In the genomic region with DNA sequence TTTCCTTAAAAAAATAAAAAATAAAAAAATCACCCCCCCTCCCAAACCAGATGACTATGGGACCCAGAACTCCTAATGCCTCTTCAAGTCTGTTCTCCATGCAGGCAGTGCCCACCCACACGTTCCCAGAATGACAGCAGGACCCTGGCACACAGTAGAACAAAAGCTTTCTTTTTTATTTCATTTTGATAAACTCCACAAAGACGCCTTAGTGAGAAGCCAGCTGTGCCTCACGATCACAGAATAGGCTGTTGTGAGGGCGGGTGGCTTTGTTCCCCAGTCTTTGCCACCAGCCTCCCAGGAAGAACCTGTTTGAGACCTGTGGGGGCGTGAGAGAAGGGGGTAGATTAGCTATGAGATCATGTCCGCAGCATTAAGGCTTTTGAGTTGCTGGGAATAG, we compare ENCODE assay signal across 10 mouse cellular contexts. TPM values are rescaled to one million over a fixed set of nuclear protein-coding genes. Genes with fewer than 3 reads are reported as not detected.
DNase-seq lines count a peak whose midpoint lies in the region; ATAC-seq and TF ChIP-seq lines count a peak whose summit lies in the region.
"Had no signal": no experiment of that assay in that cellular context is flagged by ENCODE, and none has a peak within 500 bp of the region (broad histone marks: within the 10 kb centered on the region; RNA-seq: fewer than 3 reads in every experiment).

No protein-coding gene starts in this region.

- peaks cover 22 to 54% of the 10 kb centered on the region in 2 experiments for H3K4me1 ChIP-seq in heart, embryonic 14.5 days (ENCODE audit: control insufficient read depth in 2 of 2, insufficient read depth in 2 of 2, low read length in 2 of 2)
- peaks cover 36 to 71% of the 10 kb centered on the region in 2 experiments for H3K4me1 ChIP-seq in CH12.LX (ENCODE audit: control insufficient read depth in 1 of 2, insufficient read depth in 2 of 2)
- H3K4me1 ChIP-seq in forebrain, postnatal 0 days (ENCODE audit: insufficient read depth): peaks cover 25% of the 10 kb centered on the region
- peaks cover 10 to 25% of the 10 kb centered on the region in 2 experiments for H3K4me1 ChIP-seq in liver, embryonic 14.5 days (replicated peaks; ENCODE audit: control insufficient read depth in 2 of 2, insufficient read depth in 2 of 2, low read length in 1 of 2)

- dilution Hi-C loops in CH12.LX (cut with MboI; ENCODE audit: extremely low pct_ligation_motif_present, extremely low pct_unique_long_range_greater_than_20kb, low sequenced_read_pairs): no loop called here

- peak overlapping the region in 1 of 2 experiments; percentile 94; a peak in 1 of 4 replicates for H3K27ac ChIP-seq in heart, embryonic 14.5 days (replicated peaks in 1 of 2; ENCODE audit: control insufficient read depth in 1 of 2, insufficient read depth in 1 of 2, low read depth in 2 of 2, low read length in 2 of 2)
- H3K27ac ChIP-seq in CH12.LX (ENCODE audit: insufficient read depth, low read depth): no peak overlapping the region
- no peak overlapping the region for H3K27ac ChIP-seq in forebrain, postnatal 0 days (ENCODE audit: low read depth, low read length)
- no peak overlapping the region for H3K27ac ChIP-seq in liver, embryonic 14.5 days

- H3K9me3 ChIP-seq in heart, embryonic 14.5 days (ENCODE audit: control insufficient read depth, low read length): no peaks in the 10 kb centered on the region
- no peaks in the 10 kb centered on the region for H3K9me3 ChIP-seq in CH12.LX (replicated peaks; ENCODE audit: low read length)
- H3K9me3 ChIP-seq in forebrain, postnatal 0 days (ENCODE audit: low read length): no peaks in the 10 kb centered on the region
- no peaks in the 10 kb centered on the region for H3K9me3 ChIP-seq in liver, embryonic 14.5 days (ENCODE audit: control insufficient read depth, low read length)
- H3K9me3 ChIP-seq: megakaryocyte, embryonic 14.5 days had no signal

- peaks cover 54% of the 10 kb centered on the region for H3K36me3 ChIP-seq in heart, embryonic 14.5 days (ENCODE audit: control insufficient read depth, insufficient read depth, low read length)
- peaks cover 31 to 59% of the 10 kb centered on the region in 2 experiments for H3K36me3 ChIP-seq in CH12.LX (replicated peaks in 1 of 2; ENCODE audit: control insufficient read depth in 1 of 2, insufficient read depth in 1 of 2, low read length in 1 of 2)
- H3K36me3 ChIP-seq in forebrain, postnatal 0 days (ENCODE audit: insufficient read depth): peaks cover 18% of the 10 kb centered on the region
- H3K36me3 ChIP-seq in liver, embryonic 14.5 days (replicated peaks; ENCODE audit: control insufficient read depth, insufficient read depth, low read depth): peaks cover 3% of the 10 kb centered on the region

- H3K27me3 ChIP-seq in heart, embryonic 14.5 days (ENCODE audit: control insufficient read depth, insufficient read depth, low read length): no peaks in the 10 kb centered on the region
- no peaks in the 10 kb centered on the region for H3K27me3 ChIP-seq in CH12.LX (replicated peaks)
- no peaks in the 10 kb centered on the region for H3K27me3 ChIP-seq in forebrain, postnatal 0 days (ENCODE audit: insufficient read depth, low read length)
- H3K27me3 ChIP-seq in liver, embryonic 14.5 days (ENCODE audit: control insufficient read depth, insufficient read depth, low read length): no peaks in the 10 kb centered on the region

- H3K9ac ChIP-seq in heart, embryonic 14.5 days (ENCODE audit: low read length): peak overlapping the region; percentile 98; the same call in 1 of the 2 replicates
- H3K9ac ChIP-seq in CH12.LX (ENCODE audit: insufficient read depth, low read depth): peak overlapping the region; percentile 7; the same call in 1 of the 2 replicates
- H3K9ac ChIP-seq in forebrain, postnatal 0 days: no peak overlapping the region
- H3K9ac ChIP-seq in liver, embryonic 14.5 days (replicated peaks): no peak overlapping the region

- TF ChIP-seq POLR2A in CH12.LX (IDR thresholded peaks at IDR 0.05; ENCODE audit: low read depth, low read length): no peak

- peak overlapping the region; percentile 14 to 99; a peak in 3 of 4 replicates for H3K4me3 ChIP-seq in heart, embryonic 14.5 days (ENCODE audit: control insufficient read depth in 1 of 2, insufficient read depth in 1 of 2, low read depth in 1 of 2, low read length in 2 of 2)
- peak overlapping the region in 1 of 3 experiments; percentile 2 for H3K4me3 ChIP-seq in CH12.LX (replicated peaks in 1 of 3; ENCODE audit: low read depth in 2 of 3, low read length in 2 of 3, poor library complexity in 1 of 3)
- H3K4me3 ChIP-seq in forebrain, postnatal 0 days (ENCODE audit: low read depth, low read length): no peak overlapping the region
- no peak overlapping the region for H3K4me3 ChIP-seq in liver, embryonic 14.5 days (ENCODE audit: insufficient read depth in 1 of 2, low read depth in 2 of 2, low read length in 2 of 2)
- H3K4me3 ChIP-seq: erythroblast, embryonic 14.5 days had no signal

- no peak for ATAC-seq in heart, embryonic 14.5 days (ENCODE audit: insufficient number of reproducible peaks, insufficient read depth, low FRiP score, low read depth)
- no peak for ATAC-seq in forebrain, postnatal 0 days
- no peak for ATAC-seq in liver, embryonic 14.5 days (ENCODE audit: insufficient read depth)
- no peak for ATAC-seq in monocyte, adult 5-6 weeks (replicated peaks; ENCODE audit: insufficient number of reproducible peaks, low FRiP score, low TSS enrichment, poor library complexity, severe bottlenecking)

- TF ChIP-seq RAD21 in CH12.LX (IDR thresholded peaks at IDR 0.05; ENCODE audit: low read depth, low read length): no peak

- 27% methylated on average over 6 of the region's 6 CpGs for WGBS in heart, embryonic 14.5 days
- WGBS in forebrain, postnatal 0 days: 40% methylated on average over 6 of the region's 6 CpGs
- WGBS in liver, embryonic 14.5 days (ENCODE audit: insufficient replicate concordance): 62% methylated on average over 6 of the region's 6 CpGs

- TF ChIP-seq EP300 in CH12.LX (IDR thresholded peaks at IDR 0.05; ENCODE audit: low read length): no peak
- no peak for TF ChIP-seq EP300 in liver, embryonic 14.5 days (IDR thresholded peaks at IDR 0.05; ENCODE audit: low read depth)

- in situ Hi-C loops in CH12.LX (cut with MboI; ENCODE audit: low pct_ligation_motif_present, low pct_unique_long_range_greater_than_20kb, low sequenced_read_pairs): no loop called here

- H3K4me2 ChIP-seq in heart, embryonic 14.5 days (ENCODE audit: low read length): peak overlapping the region; percentile 84
- H3K4me2 ChIP-seq in CH12.LX (ENCODE audit: insufficient read depth, low read depth, poor library complexity, severe bottlenecking): peak overlapping the region; percentile 72; the same call in 1 of the 2 replicates
- peak overlapping the region; percentile 79; the same call in 1 of the 2 replicates for H3K4me2 ChIP-seq in forebrain, postnatal 0 days (ENCODE audit: low read depth)
- peak overlapping the region; percentile 31 for H3K4me2 ChIP-seq in liver, embryonic 14.5 days (ENCODE audit: low read depth)

- DNase-seq in heart, adult 8-10 months (ENCODE audit: low spot score): no peak
- no peak for DNase-seq in CH12.LX (ENCODE audit: extremely low read depth)
- DNase-seq in forebrain, postnatal 0 days: no peak
- no peak for DNase-seq in liver, embryonic 14.5 days (ENCODE audit: low read depth in 3 of 3, low spot score in 3 of 3)
- no peak for DNase-seq in urinary bladder, postnatal 14 days (ENCODE audit: low spot score)
- DNase-seq in spleen, postnatal 14 days (ENCODE audit: low spot score in 2 of 2): no peak

- TF ChIP-seq CTCF in CH12.LX (conservative IDR thresholded peaks at IDR 0.05 in 1 of 2, IDR thresholded peaks at IDR 0.05 in 1 of 2; ENCODE audit: low read depth in 2 of 2, low read length in 2 of 2): no peak
- no peak for TF ChIP-seq CTCF in forebrain, postnatal 0 days (IDR thresholded peaks at IDR 0.05; ENCODE audit: low read depth)
- no peak for TF ChIP-seq CTCF in liver, embryonic 14.5 days (IDR thresholded peaks at IDR 0.05; ENCODE audit: low read depth)

- peaks cover 67% of the 10 kb centered on the region for H3K79me2 ChIP-seq in CH12.LX (replicated peaks; ENCODE audit: control insufficient read depth, extremely low read depth, insufficient read depth, poor library complexity, severe bottlenecking)

RNA-seq across cellular contexts. Expression of a gene that starts 2.4 kb away (rescaled TPM):
- polyA plus RNA-seq in heart, embryonic 14.5 days (2014; fragmentation: Nextera tagmentation; extraction: Ambion mirVana): 744 and 751 TPM in 2 replicates
- 100 to 1,000 TPM; 185 to 207 (median 192) TPM for total RNA-seq in heart, adult 8-10 months (2022)
- 48.3 and 64.5 TPM in 2 replicates for total RNA-seq in CH12.LX (2012; rRNA removed)
- total RNA-seq in CH12.LX (2014; rRNA removed): 71.1 and 76.5 TPM in 2 replicates
- 369 and 388 TPM in 2 replicates for polyA plus RNA-seq in CH12.LX (2012; ENCODE audit: insufficient read length, low read depth)
- 67.3 and 70.1 TPM in 2 replicates for total RNA-seq in forebrain, postnatal 0 days (2014; rRNA removed)
- polyA plus RNA-seq in forebrain, postnatal 0 days (2015; fragmentation: Nextera tagmentation; extraction: Ambion mirVana): 717 and 727 TPM in 2 replicates
- polyA plus RNA-seq in liver, embryonic 14.5 days (2012; rRNA removed): 30.5 and 36.5 TPM in 2 replicates
- polyA plus RNA-seq in liver, embryonic 14.5 days (2014; fragmentation: Nextera tagmentation; extraction: Ambion mirVana): 128 and 140 TPM in 2 replicates
- total RNA-seq in monocyte, adult 5-6 weeks (2017): 3.5 to 27.0 TPM (median 23.8 TPM) in 3 replicates

RNA-seq across cellular contexts. Expression of a gene that starts 27.7 kb away (rescaled TPM):
- polyA plus RNA-seq in heart, embryonic 14.5 days (2014; fragmentation: Nextera tagmentation; extraction: Ambion mirVana): 3.2 and 3.6 TPM in 2 replicates
- total RNA-seq in heart, adult 8-10 months (2022): 1 to 10 TPM; 1.7 to 2.7 (median 2.5) TPM
- total RNA-seq in CH12.LX (2012; rRNA removed) (1.4 and 2.3 TPM in 2 replicates), CH12.LX (2014; rRNA removed) (1.4 and 2.4 TPM in 2 replicates)
- polyA plus RNA-seq in CH12.LX (2012; ENCODE audit: insufficient read length, low read depth): 0.93 and 1.1 TPM in 2 replicates
- 0.90 and 1.1 TPM in 2 replicates for total RNA-seq in forebrain, postnatal 0 days (2014; rRNA removed)
- 1.5 and 1.6 TPM in 2 replicates for polyA plus RNA-seq in forebrain, postnatal 0 days (2015; fragmentation: Nextera tagmentation; extraction: Ambion mirVana)
- polyA plus RNA-seq in liver, embryonic 14.5 days (2012; rRNA removed): 0.22 and 0.29 TPM in 2 replicates
- 0.06 and 0.13 TPM in 2 replicates for polyA plus RNA-seq in liver, embryonic 14.5 days (2014; fragmentation: Nextera tagmentation; extraction: Ambion mirVana)
- 1.0 to 1.5 TPM in 2 of 3 replicates, not detected in the other for total RNA-seq in monocyte, adult 5-6 weeks (2017)
- polyA plus RNA-seq: erythroblast, embryonic 14.5 days had no signal

RNA-seq across cellular contexts. Expression of a gene that starts 50.7 kb away (rescaled TPM):
- polyA plus RNA-seq in heart, embryonic 14.5 days (2014; fragmentation: Nextera tagmentation; extraction: Ambion mirVana): 149 and 150 TPM in 2 replicates
- total RNA-seq in heart, adult 8-10 months (2022): 10 to 100 TPM; 77.5 to 88.9 (median 82.6) TPM
- 165 and 191 TPM in 2 replicates for total RNA-seq in CH12.LX (2012; rRNA removed)
- 84.8 and 87.8 TPM in 2 replicates for total RNA-seq in CH12.LX (2014; rRNA removed)
- 231 and 263 TPM in 2 replicates for polyA plus RNA-seq in CH12.LX (2012; ENCODE audit: insufficient read length, low read depth)
- 121 and 124 TPM in 2 replicates for total RNA-seq in forebrain, postnatal 0 days (2014; rRNA removed)
- 226 and 244 TPM in 2 replicates for polyA plus RNA-seq in forebrain, postnatal 0 days (2015; fragmentation: Nextera tagmentation; extraction: Ambion mirVana)
- 37.1 and 53.2 TPM in 2 replicates for polyA plus RNA-seq in liver, embryonic 14.5 days (2012; rRNA removed)
- polyA plus RNA-seq in liver, embryonic 14.5 days (2014; fragmentation: Nextera tagmentation; extraction: Ambion mirVana): 64.6 and 67.2 TPM in 2 replicates
- total RNA-seq in monocyte, adult 5-6 weeks (2017): 81.2 to 110 TPM (median 99.0 TPM) in 3 replicates

Comparison
In these comparisons a context has a peak if more than half of its experiments do, and no peak if none do; other contexts are left out.
1. H3K4me2 ChIP-seq: peak in every context shown above with its lines; median percentile 84 in heart, embryonic 14.5 days; 79 in forebrain, postnatal 0 days; 72 in CH12.LX; 31 in liver, embryonic 14.5 days.
2. H3K4me3 ChIP-seq: peak in heart, embryonic 14.5 days (2 of 2); none in forebrain, postnatal 0 days (single experiment) and liver, embryonic 14.5 days (0 of 2).
3. H3K9ac ChIP-seq: peak in heart, embryonic 14.5 days (single experiment) and CH12.LX (single experiment); none in forebrain, postnatal 0 days (single experiment) and liver, embryonic 14.5 days (single experiment).